Mouse (Mus musculus) kidney, embryonic 14.5 days (tissue): ENCODE results near the gene Yjefn3. TPM values are rescaled to one million over a fixed set of nuclear protein-coding genes. Genes with fewer than 3 reads are reported as not detected.
"Not testable (repeated sequence)": the region's sequence is repeated elsewhere in the genome, so short reads cannot be mapped to it uniquely, and the experiment has no call there.

Experiments used
- ATAC-seq: fragments of 200-750 bp; cut with Nextera tagmentation; 2 replicates; pipeline ENCODE4 v1.8.0; 2017; ENCODE audit warnings: moderate number of reproducible peaks, mild to moderate bottlenecking, moderate TSS enrichment, moderate library complexity; ENCODE audit not compliant: low FRiP score, low TSS enrichment
- H3K27ac ChIP-seq: fragments of 300-500 bp; sonication (generic); 2 replicates; pipeline ENCODE4 v1.5.1; 2014; ENCODE audit warnings: low read depth, mild to moderate bottlenecking, low read length, moderate library complexity, mixed read lengths
- H3K27me3 ChIP-seq: fragments of 300-500 bp; sonication (generic); 2 replicates; pipeline ENCODE4 v1.6.1; 2014; ENCODE audit warnings: mild to moderate bottlenecking, low read length; ENCODE audit not compliant: control insufficient read depth, insufficient read depth
- H3K36me3 ChIP-seq: fragments of 300-500 bp; sonication (generic); 2 replicates; pipeline ENCODE4 v1.6.1; 2014; ENCODE audit warnings: low read length, mixed read lengths; ENCODE audit not compliant: control insufficient read depth, insufficient read depth
- H3K4me1 ChIP-seq: fragments of 300-500 bp; sonication (generic); 2 replicates; pipeline ENCODE4 v1.6.1; 2014; ENCODE audit warnings: low read length, mixed read lengths; ENCODE audit not compliant: control insufficient read depth, insufficient read depth
- H3K4me2 ChIP-seq: fragments of 300-500 bp; sonication (generic); replicated peaks from 2 replicates; pipeline ENCODE4 v1.6.1; 2014; ENCODE audit warnings: low read depth, mild to moderate bottlenecking, low read length
- H3K4me3 ChIP-seq: fragments of 300-500 bp; sonication (generic); 2 replicates; pipeline ENCODE4 v1.5.1; 2014; ENCODE audit warnings: mild to moderate bottlenecking, low read length
- H3K9ac ChIP-seq: fragments of 300-500 bp; sonication (generic); 2 replicates; pipeline ENCODE4 v1.6.1; 2014; ENCODE audit warnings: low read depth, mild to moderate bottlenecking, low read length, moderate library complexity
- H3K9me3 ChIP-seq: fragments of 300-500 bp; sonication (generic); 2 replicates; pipeline ENCODE4 v1.6.1; 2016; ENCODE audit warnings: low read length; ENCODE audit not compliant: control insufficient read depth
- WGBS: fragments of 180-500 bp; shearing (Covaris S2); extraction: QIAGEN DNeasy Blood & Tissue Kit; methylation state at CpG from one replicate; pipeline ENCODE4 v1.1.7; 2014; 5-methylcytosine and 5-hydroxymethylcytosine counted together
- polyA plus RNA-seq: library from polyadenylated mRNA; unstranded; fragments of >200 nt; fragmentation: Nextera tagmentation; extraction: Ambion mirVana; gene quantifications from 2 replicates; pipeline ENCODE4 v1.2.1, GENCODE M21; 2014

The Yjefn3 gene
- polyA plus RNA-seq = 1.7 and 3.3 TPM in 2 replicates

- peaks cover 18% of the 10 kb centered on the region; the same call in 1 of the 2 replicates for H3K4me1 ChIP-seq
- ATAC-seq = peak; percentile 47
- H3K9ac ChIP-seq = peak within 1 kb of the TSS; percentile 80
- peak within 1 kb of the TSS; percentile 69 for H3K4me3 ChIP-seq
- WGBS = 4% methylated on average over 89 of the region's 89 CpGs
- no peaks in the 10 kb centered on the region for H3K9me3 ChIP-seq
- peaks cover 6% of the 10 kb centered on the region; the same call in 1 of the 2 replicates for H3K36me3 ChIP-seq
- H3K4me2 ChIP-seq = peak within 1 kb of the TSS; percentile 93
- H3K27ac ChIP-seq = peak within 1 kb of the TSS; percentile 93
- no peaks in the 10 kb centered on the region for H3K27me3 ChIP-seq
These were observed at the start of gene Yjefn3, which contains the start of the genes Tssk6 and Ndufa13 for GRCm38 (mm10) chr8:69902163-69903062. Gene Yjefn3, minus strand, starts transcription at chr8:69902712. Gene Tssk6, plus strand, starts transcription at chr8:69902184. Gene Ndufa13, minus strand, starts transcription at chr8:69902558.

- no peaks in the 10 kb centered on the region for H3K27me3 ChIP-seq
- 83% methylated on average over 2 of the region's 2 CpGs for WGBS
- no peaks in the 10 kb centered on the region for H3K9me3 ChIP-seq
- H3K4me3 ChIP-seq = no peak overlapping the region
- H3K4me2 ChIP-seq = no peak overlapping the region
- peaks cover 4% of the 10 kb centered on the region; the same call in 1 of the 2 replicates for H3K4me1 ChIP-seq
- H3K9ac ChIP-seq = no peak overlapping the region
- H3K36me3 ChIP-seq = peaks cover 21% of the 10 kb centered on the region; the same call in 1 of the 2 replicates
- no peak overlapping the region for H3K27ac ChIP-seq
- ATAC-seq = no peak
These were observed 47.8 kb upstream of the Yjefn3 start for GRCm38 (mm10) chr8:69950300-69950699.

- H3K27me3 ChIP-seq, H3K4me3 ChIP-seq, H3K9ac ChIP-seq, ATAC-seq, H3K4me2 ChIP-seq, H3K4me1 ChIP-seq, H3K36me3 ChIP-seq, H3K9me3 ChIP-seq, H3K27ac ChIP-seq: not testable (repeated sequence)
- WGBS = 81% methylated on average over 2 of the region's 3 CpGs
These were observed 40.0 kb upstream of the Yjefn3 start for GRCm38 (mm10) chr8:69942495-69942894.

GRCm38 (mm10) chr8:69940386-69940785 is 37.9 kb upstream of the Yjefn3 start:
- H3K4me2 ChIP-seq = no peak overlapping the region
- no peak overlapping the region for H3K9ac ChIP-seq
- 89% methylated on average over 2 of the region's 2 CpGs for WGBS
- ATAC-seq = no peak
- H3K27ac ChIP-seq = no peak overlapping the region
- H3K4me3 ChIP-seq = no peak overlapping the region
- no peaks in the 10 kb centered on the region for H3K27me3 ChIP-seq
- peaks cover 5% of the 10 kb centered on the region; the same call in 1 of the 2 replicates for H3K36me3 ChIP-seq
- no peaks in the 10 kb centered on the region for H3K9me3 ChIP-seq
- H3K4me1 ChIP-seq = peaks cover 26% of the 10 kb centered on the region

- no peak overlapping the region for H3K4me2 ChIP-seq
- no peak overlapping the region for H3K27ac ChIP-seq
- peak; percentile 86 for ATAC-seq
- H3K4me3 ChIP-seq = no peak overlapping the region
- no peaks in the 10 kb centered on the region for H3K9me3 ChIP-seq
- no peaks in the 10 kb centered on the region for H3K27me3 ChIP-seq
- H3K36me3 ChIP-seq = peaks cover 10% of the 10 kb centered on the region; the same call in 1 of the 2 replicates
- no peak overlapping the region for H3K9ac ChIP-seq
- WGBS = 16% methylated on average over 3 of the region's 3 CpGs
- peaks cover 27% of the 10 kb centered on the region for H3K4me1 ChIP-seq
These were observed 37.1 kb upstream of the Yjefn3 start for GRCm38 (mm10) chr8:69939633-69940032.

GRCm38 (mm10) chr8:69938245-69938982 is 35.9 kb upstream of the Yjefn3 start:
- no peaks in the 10 kb centered on the region for H3K27me3 ChIP-seq
- no peak overlapping the region for H3K4me2 ChIP-seq
- 75% methylated on average over 6 of the region's 6 CpGs for WGBS
- H3K36me3 ChIP-seq = peaks cover 20% of the 10 kb centered on the region; the same call in 1 of the 2 replicates
- no peaks in the 10 kb centered on the region for H3K9me3 ChIP-seq
- H3K27ac ChIP-seq = no peak overlapping the region
- H3K4me1 ChIP-seq = peaks cover 27% of the 10 kb centered on the region
- H3K9ac ChIP-seq = no peak overlapping the region
- no peak for ATAC-seq
- H3K4me3 ChIP-seq = no peak overlapping the region

GRCm38 (mm10) chr8:69937466-69937865 is 35.0 kb upstream of the Yjefn3 start:
- Histone ChIP-seq H3K9ac (no peak overlapping the region; the same call in 1 of the 2 replicates), H3K27me3 (no peaks in the 10 kb centered on the region), H3K4me3 (no peak overlapping the region), H3K4me1 (peaks cover 27% of the 10 kb centered on the region), H3K27ac (no peak overlapping the region), H3K4me2 (no peak overlapping the region), H3K9me3 (no peaks in the 10 kb centered on the region), H3K36me3 (peaks cover 26% of the 10 kb centered on the region; the same call in 1 of the 2 replicates)
- ATAC-seq = no peak
- WGBS = 80% methylated on average over 3 of the region's 3 CpGs

- Histone ChIP-seq H3K36me3 (peaks cover 26% of the 10 kb centered on the region; the same call in 1 of the 2 replicates), H3K4me1 (peaks cover 27% of the 10 kb centered on the region), H3K9me3 (no peaks in the 10 kb centered on the region), H3K27me3 (no peaks in the 10 kb centered on the region), H3K4me3 (no peak overlapping the region), H3K4me2 (no peak overlapping the region), H3K9ac (no peak overlapping the region), H3K27ac (peak overlapping the region; percentile 65; the same call in 1 of the 2 replicates)
- WGBS = 72% methylated on average over 7 of the region's 7 CpGs
- ATAC-seq = peak; percentile 68
These were observed 33.7 kb upstream of the Yjefn3 start for GRCm38 (mm10) chr8:69936050-69936794.
